ENCODE assay signal across 27 mouse cellular contexts in genomic region chr5:134046086-134046485, GRCm38 (mm10).
"Had no signal": no experiment of that assay in that cellular context is flagged by ENCODE, and none has a peak within 500 bp of the region (broad histone marks: within the 10 kb centered on the region; RNA-seq: fewer than 3 reads in every experiment).

No protein-coding gene starts in this region.

- H3K27me3 ChIP-seq: heart, embryonic 12.5 days; intestine, embryonic 15.5 days; liver, embryonic 13.5 days; liver, embryonic 15.5 days had no signal

- ATAC-seq: hindbrain, embryonic 16.5 days; inflammation-experienced regulatory T-cells, adult 6 months; intestine, embryonic 15.5 days; intestine, postnatal 0 days had no signal

- H3K9me3 ChIP-seq: intestine, embryonic 15.5 days; limb, embryonic 10.5 days; liver, embryonic 15.5 days had no signal

- H3K4me2 ChIP-seq: heart, embryonic 12.5 days; hindbrain, embryonic 12.5 days; hindbrain, embryonic 14.5 days; intestine, embryonic 15.5 days; limb, embryonic 12.5 days; liver, embryonic 11.5 days; liver, embryonic 13.5 days; liver, embryonic 15.5 days had no signal

- H3K36me3 ChIP-seq: heart, embryonic 10.5 days; heart, embryonic 12.5 days; hindbrain, embryonic 10.5 days; hindbrain, embryonic 12.5 days; intestine, embryonic 15.5 days; limb, embryonic 10.5 days; limb, embryonic 12.5 days; liver, embryonic 13.5 days; liver, embryonic 15.5 days had no signal

- H3K9ac ChIP-seq: heart, embryonic 12.5 days; hindbrain, embryonic 12.5 days; hindbrain, embryonic 14.5 days; intestine, embryonic 15.5 days; limb, embryonic 12.5 days; liver, embryonic 13.5 days; liver, embryonic 15.5 days had no signal

- H3K4me1 ChIP-seq: intestine, embryonic 15.5 days; liver, embryonic 13.5 days; liver, embryonic 15.5 days had no signal

- H3K27ac ChIP-seq: heart, embryonic 10.5 days; hindbrain, embryonic 10.5 days; hindbrain, embryonic 12.5 days; hindbrain, embryonic 14.5 days; intestine, embryonic 15.5 days; layer of hippocampus, adult 2 months; left cerebral cortex, adult 2 months; limb, embryonic 10.5 days; limb, embryonic 12.5 days; liver, embryonic 13.5 days; liver, embryonic 15.5 days had no signal

- H3K4me3 ChIP-seq: heart, embryonic 10.5 days; heart, embryonic 12.5 days; hindbrain, embryonic 10.5 days; hindbrain, embryonic 12.5 days; intestine, embryonic 15.5 days; layer of hippocampus, adult 2 months; left cerebral cortex, adult 2 months; limb, embryonic 10.5 days; limb, embryonic 12.5 days; liver, embryonic 13.5 days; liver, embryonic 15.5 days had no signal

- DNase-seq: gastrocnemius, postnatal 10 days; gastrocnemius, postnatal 25 days; heart, adult 18-20 months; heart, postnatal 10 days; heart, postnatal 4 days; kidney, adult 18-20 months; kidney, adult 8-10 months; kidney, postnatal 10 days; kidney, postnatal 25 days; kidney, postnatal 4 days; liver; liver, embryonic 13.5 days had no signal
